Mouse (Mus musculus) CD4-positive, CD25-positive, alpha-beta regulatory T cell, adult 9 weeks (primary cell): ENCODE data around the gene Dmrt3. TPM values are rescaled to one million over a fixed set of nuclear protein-coding genes. Genes with fewer than 3 reads are reported as not detected.

ENCODE experiments used
- polyA plus RNA-seq: library from polyadenylated mRNA; unstranded; fragments of 100-300 nt; shearing (Covaris generic); gene quantifications from one replicate; pipeline ENCODE4 v1.2.1, GENCODE M21; 2017

The Dmrt3 gene
- polyA plus RNA-seq: not detected

GRCm38 (mm10) chr19:25610015-25610410 lies at the start of gene Dmrt3:
Dmrt3 (plus strand) TSS chr19:25610301.

GRCm38 (mm10) chr19:25672101-25672950 lies 62.2 kb downstream of the Dmrt3 start, which contains the start of gene Dmrt2:
Dmrt2 (plus strand) TSS chr19:25672411.

Other genes starting within 250 kb of the Dmrt3 start
- not detected for gene Dmrt1, start 104.7 kb upstream of the Dmrt3 start, polyA plus RNA-seq
- not detected for gene Dmrt2, start 62.1 kb downstream of the Dmrt3 start, polyA plus RNA-seq